Mouse (Mus musculus): ENCODE results near the gene Dpf1.

DNA sequence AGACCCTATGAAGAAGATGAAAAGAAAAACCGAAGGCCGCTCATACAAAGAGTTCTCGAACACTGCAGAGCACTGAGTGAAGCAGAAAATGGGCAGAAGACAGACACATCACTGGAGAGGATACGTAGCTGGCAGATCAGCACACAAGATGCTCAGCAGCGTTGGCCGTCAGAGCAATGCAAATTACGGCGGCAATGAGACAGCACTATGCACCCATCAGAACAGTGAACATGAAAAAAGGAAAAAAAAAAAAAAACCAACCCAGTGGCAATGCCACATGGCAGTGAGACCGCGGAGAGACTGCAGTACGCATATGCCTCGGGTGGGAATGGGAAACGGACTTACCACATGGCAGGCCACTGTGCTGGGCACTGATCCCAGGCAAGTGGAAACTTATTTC lies 57.7 kb downstream of the Dpf1 start:
- TF ChIP-seq CTCF (IDR thresholded peaks at IDR 0.05; ENCODE audit: low read depth, low read length) = no peak
- TF ChIP-seq GATA1 (IDR thresholded peaks at IDR 0.05; ENCODE audit: borderline replicate concordance, low read length) = no peak
- TF ChIP-seq TAL1 (conservative IDR thresholded peaks at IDR 0.05; ENCODE audit: low read depth, low read length) = no peak
- no peak for TF ChIP-seq POLR2AphosphoS5 (IDR thresholded peaks at IDR 0.05; ENCODE audit: insufficient replicate concordance, low read depth, low read length)
- TF ChIP-seq GATA2 (IDR thresholded peaks at IDR 0.05; ENCODE audit: borderline replicate concordance, low read depth, low read length) = no peak

Measured in G1E (cell line).